Mouse (Mus musculus) ES-Bruce4 (cell line): ENCODE data around the gene Tenm2. TPM values are rescaled to one million over a fixed set of nuclear protein-coding genes. Genes with fewer than 3 reads are reported as not detected.

Experiments used
- H3K27ac ChIP-seq: 2 replicates; pipeline ENCODE4 v1.5.1; 2012; ENCODE audit warnings: low read length, inconsistent platforms; ENCODE audit not compliant: insufficient read depth
- H3K27me3 ChIP-seq: 2 replicates; pipeline ENCODE4 v1.6.1; 2012; ENCODE audit warnings: mild to moderate bottlenecking, low read length, inconsistent platforms; ENCODE audit not compliant: control insufficient read depth, poor library complexity, insufficient read depth, severe bottlenecking
- H3K36me3 ChIP-seq: 2 replicates; pipeline ENCODE4 v1.6.1; 2012; ENCODE audit warnings: inconsistent platforms, mild to moderate bottlenecking, low read length, moderate library complexity; ENCODE audit not compliant: control insufficient read depth, poor library complexity, insufficient read depth, severe bottlenecking
- H3K4me1 ChIP-seq: one replicate; pipeline ENCODE4 v1.8.1; 2011; ENCODE audit warnings: low read length; ENCODE audit not compliant: control insufficient read depth, insufficient read depth
- H3K4me3 ChIP-seq: 2 replicates; pipeline ENCODE4 v1.5.1; 2011; ENCODE audit warnings: low read depth, mild to moderate bottlenecking, low read length
- H3K9ac ChIP-seq: 2 replicates; pipeline ENCODE4 v1.6.1; 2012; ENCODE audit warnings: low read depth, mild to moderate bottlenecking, inconsistent platforms; ENCODE audit not compliant: poor library complexity, severe bottlenecking
- H3K9me3 ChIP-seq: replicated peaks from 2 replicates; pipeline ENCODE4 v1.6.1; 2012; ENCODE audit warnings: mild to moderate bottlenecking, low read length, inconsistent platforms; ENCODE audit not compliant: control insufficient read depth, poor library complexity, insufficient read depth, severe bottlenecking
- CTCF ChIP-seq: IDR thresholded peaks from one replicate; pipeline ENCODE4 v1.8.1; 2011; ENCODE audit warnings: low read depth, low read length
- EP300 ChIP-seq: IDR thresholded peaks from 2 replicates; pipeline ENCODE4 v1.6.1; 2011; ENCODE audit warnings: low read depth, low read length; ENCODE audit not compliant: insufficient read depth
- POLR2A ChIP-seq: IDR thresholded peaks from one replicate; pipeline ENCODE4 v1.8.1; 2011; ENCODE audit warnings: low read length; ENCODE audit not compliant: insufficient read depth
- polyA plus RNA-seq: library from polyadenylated mRNA; stranded (reverse); fragments of >200 nt; gene quantifications from 2 replicates; pipeline ENCODE4 v1.2.4, GENCODE M21; 2011; ENCODE audit warnings: low read depth; ENCODE audit not compliant: missing spikeins, insufficient read depth, insufficient read length

Gene Tenm2
- polyA plus RNA-seq, 1 experiment = not detected

- no peak for TF ChIP-seq CTCF
- TF ChIP-seq POLR2A = no peak
- Histone ChIP-seq H3K4me1 (no peaks in the 10 kb centered on the region), H3K9me3 (no peaks in the 10 kb centered on the region), H3K27me3 (no peaks in the 10 kb centered on the region), H3K27ac (no peak overlapping the region), H3K36me3 (no peaks in the 10 kb centered on the region), H3K9ac (no peak overlapping the region), H3K4me3 (no peak overlapping the region)
Measured at GRCm38 (mm10) chr11:37186132-37186531, 49.6 kb downstream of the Tenm2 start.

DNA sequence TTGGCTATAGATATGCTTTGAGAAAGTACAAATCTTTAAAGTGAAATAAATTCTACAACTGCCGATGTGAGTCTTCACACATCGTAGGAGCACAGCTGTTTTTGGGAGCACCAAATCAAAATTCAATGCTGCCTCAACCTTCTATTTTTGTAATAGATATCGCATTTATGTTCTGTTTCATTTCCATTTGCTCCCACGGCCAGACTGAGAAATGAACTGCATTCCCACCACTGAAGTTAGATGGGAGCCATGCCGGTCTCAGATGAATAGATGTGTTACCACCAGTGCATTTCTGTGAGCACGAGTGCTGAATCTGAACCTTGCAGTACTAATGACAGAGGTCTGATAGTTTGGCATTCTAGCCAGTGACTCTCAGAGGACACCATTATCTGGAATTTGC lies 58.3 kb downstream of the Tenm2 start:
- Histone ChIP-seq H3K36me3 (no peaks in the 10 kb centered on the region), H3K9ac (no peak overlapping the region), H3K9me3 (no peaks in the 10 kb centered on the region), H3K4me1 (no peaks in the 10 kb centered on the region), H3K27me3 (no peaks in the 10 kb centered on the region), H3K27ac (no peak overlapping the region), H3K4me3 (no peak overlapping the region)
- TF ChIP-seq EP300 (no peak), POLR2A (no peak), CTCF (no peak)

DNA sequence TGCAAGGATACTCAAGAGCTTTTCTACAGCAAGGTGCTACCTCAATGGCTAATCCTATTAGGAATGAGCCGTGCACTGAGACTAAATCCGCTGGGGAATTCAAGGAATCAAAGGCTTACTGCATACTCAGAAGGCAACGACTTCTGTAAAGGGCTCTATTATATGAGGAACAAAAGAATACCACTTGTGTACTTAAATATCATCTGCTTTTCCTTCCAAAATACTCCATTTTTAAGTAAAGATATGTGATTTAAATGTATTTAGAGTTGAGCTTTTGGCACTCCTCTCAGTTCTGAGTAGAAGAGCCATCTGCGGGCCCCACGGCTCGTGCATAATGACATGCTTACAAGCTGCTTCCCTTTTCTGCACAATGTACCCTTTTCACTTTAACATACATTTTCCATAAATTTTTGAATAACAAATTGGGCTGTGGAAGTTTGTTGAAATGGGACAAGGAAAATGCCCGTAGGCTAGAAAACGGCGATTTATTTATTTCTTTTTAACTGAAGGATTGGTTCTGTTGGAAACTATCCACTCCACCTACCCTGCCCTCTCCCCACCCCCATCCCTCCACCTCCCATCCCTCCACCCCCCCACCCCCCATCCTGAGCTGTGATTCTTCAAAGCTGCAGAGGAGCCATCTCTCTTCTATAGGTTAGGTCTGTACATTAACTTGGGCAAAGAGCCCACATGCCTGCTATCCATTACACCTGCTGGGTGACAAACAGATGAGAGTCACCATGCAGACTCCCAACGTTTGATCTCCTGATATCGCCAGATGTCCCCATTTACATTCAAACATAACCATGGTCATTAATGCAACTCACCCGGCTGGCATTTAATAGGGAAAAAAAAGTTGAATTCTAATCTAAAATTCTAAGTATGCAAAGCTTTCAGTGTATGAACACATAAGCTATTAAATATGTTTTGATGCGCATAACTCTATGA lies 81.6 kb downstream of the Tenm2 start:
- H3K9me3 ChIP-seq = no peaks in the 10 kb centered on the region
- no peaks in the 10 kb centered on the region for H3K27me3 ChIP-seq
- H3K4me1 ChIP-seq = no peaks in the 10 kb centered on the region
- no peak overlapping the region for H3K4me3 ChIP-seq
- no peak overlapping the region for H3K9ac ChIP-seq
- TF ChIP-seq POLR2A (no peak), EP300 (no peak), CTCF (no peak)
- no peak overlapping the region for H3K27ac ChIP-seq
- no peaks in the 10 kb centered on the region for H3K36me3 ChIP-seq

GRCm38 (mm10) chr11:37153382-37153781 lies 82.4 kb downstream of the Tenm2 start:
- Histone ChIP-seq H3K4me1 (no peaks in the 10 kb centered on the region), H3K9ac (no peak overlapping the region), H3K27me3 (no peaks in the 10 kb centered on the region), H3K4me3 (no peak overlapping the region), H3K9me3 (no peaks in the 10 kb centered on the region), H3K27ac (no peak overlapping the region), H3K36me3 (no peaks in the 10 kb centered on the region)
- TF ChIP-seq POLR2A (no peak), EP300 (no peak), CTCF (no peak)

- Histone ChIP-seq H3K27me3 (no peaks in the 10 kb centered on the region), H3K27ac (no peak overlapping the region), H3K4me3 (no peak overlapping the region), H3K9ac (no peak overlapping the region), H3K9me3 (no peaks in the 10 kb centered on the region), H3K4me1 (no peaks in the 10 kb centered on the region), H3K36me3 (no peaks in the 10 kb centered on the region)
- TF ChIP-seq EP300 = no peak
Measured at GRCm38 (mm10) chr11:37150011-37150410, 85.8 kb downstream of the Tenm2 start.

DNA sequence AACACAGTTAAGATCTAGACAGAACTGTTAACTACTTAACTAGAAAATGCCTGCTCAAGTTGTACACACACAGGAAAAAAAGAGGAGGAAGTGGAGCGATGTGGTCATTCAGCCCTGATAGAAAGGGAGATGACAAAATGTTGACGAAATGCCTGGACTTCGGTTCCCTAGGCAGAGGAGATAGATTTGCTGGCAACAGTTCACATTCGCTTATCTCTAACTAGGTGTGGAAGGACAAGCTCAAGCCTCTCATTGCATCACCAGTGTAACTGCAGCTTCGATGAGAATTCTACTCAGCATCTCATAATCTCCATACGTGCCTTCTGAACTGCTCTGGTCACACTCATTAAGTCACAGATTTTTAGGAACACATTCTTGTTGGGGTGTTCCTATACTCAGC lies 91.8 kb downstream of the Tenm2 start:
- Histone ChIP-seq H3K36me3 (no peaks in the 10 kb centered on the region), H3K27me3 (no peaks in the 10 kb centered on the region)

More for the DNA sequence above, 91.8 kb downstream of the Tenm2 start:
- no peak overlapping the region for H3K27ac ChIP-seq
- H3K9ac ChIP-seq = no peak overlapping the region
- TF ChIP-seq POLR2A (no peak), CTCF (no peak), EP300 (no peak)
- H3K4me3 ChIP-seq = no peak overlapping the region
- no peaks in the 10 kb centered on the region for H3K9me3 ChIP-seq
- H3K4me1 ChIP-seq = no peaks in the 10 kb centered on the region
